Mouse (Mus musculus): ENCODE results near the gene Nup133. TPM values are rescaled to one million over a fixed set of nuclear protein-coding genes. Genes with fewer than 3 reads are reported as not detected.

Gene Nup133
- polyA plus RNA-seq, 1 experiment from 2014 or later: 34.5 TPM

DNA sequence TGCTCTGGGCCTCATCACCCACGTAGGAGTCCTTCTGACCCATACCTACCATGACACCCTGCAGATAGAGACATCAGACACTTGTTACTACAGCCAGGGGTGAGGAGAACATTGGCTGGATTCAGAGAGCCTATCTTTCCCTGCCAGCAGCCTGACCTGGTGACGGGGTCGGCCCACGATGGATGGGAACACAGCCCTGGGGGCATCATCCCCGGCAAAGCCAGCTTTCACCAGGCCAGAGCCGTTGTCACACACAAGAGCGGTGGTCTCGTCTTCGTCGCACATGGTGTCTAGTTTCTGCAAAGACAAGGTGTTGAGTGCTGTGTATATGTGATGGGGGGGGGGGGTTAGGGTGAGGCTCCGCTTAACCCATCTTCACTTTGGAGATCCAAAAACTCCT, 55.7 kb downstream of the Nup133 start:
- no peak overlapping the region for H3K9ac ChIP-seq (replicated peaks; ENCODE audit: low read length)
- 80% methylated on average over 11 of the region's 11 CpGs for WGBS
- H3K27me3 ChIP-seq (ENCODE audit: insufficient read depth, low read length): peaks cover 66% of the 10 kb centered on the region
- peaks cover 5% of the 10 kb centered on the region; the same call in 1 of the 2 replicates for H3K4me1 ChIP-seq (ENCODE audit: insufficient read depth, low read length)
- H3K36me3 ChIP-seq (ENCODE audit: insufficient read depth, low read length): no peaks in the 10 kb centered on the region
- H3K4me2 ChIP-seq (replicated peaks; ENCODE audit: low read depth, low read length): no peak overlapping the region
- no peak overlapping the region for H3K4me3 ChIP-seq (ENCODE audit: low read length)
- no peaks in the 10 kb centered on the region for H3K9me3 ChIP-seq (ENCODE audit: low read length)
- no peak for ATAC-seq (ENCODE audit: low FRiP score, low TSS enrichment)
- H3K27ac ChIP-seq (ENCODE audit: low read length): no peak overlapping the region

GRCm38 (mm10) chr8:123892586-123893155, 56.4 kb downstream of the Nup133 start:
- WGBS: 12% methylated on average over 30 of the region's 30 CpGs
- H3K36me3 ChIP-seq (ENCODE audit: insufficient read depth, low read length): no peaks in the 10 kb centered on the region
- no peaks in the 10 kb centered on the region for H3K9me3 ChIP-seq (ENCODE audit: low read length)
- H3K4me2 ChIP-seq (replicated peaks; ENCODE audit: low read depth, low read length): no peak overlapping the region
- H3K27me3 ChIP-seq (ENCODE audit: insufficient read depth, low read length): peaks cover 66% of the 10 kb centered on the region
- peaks cover 5% of the 10 kb centered on the region; the same call in 1 of the 2 replicates for H3K4me1 ChIP-seq (ENCODE audit: insufficient read depth, low read length)
- no peak overlapping the region for H3K4me3 ChIP-seq (ENCODE audit: low read length)
- H3K9ac ChIP-seq (replicated peaks; ENCODE audit: low read length): no peak overlapping the region
- no peak for ATAC-seq (ENCODE audit: low FRiP score, low TSS enrichment)
- H3K27ac ChIP-seq (ENCODE audit: low read length): no peak overlapping the region

DNA sequence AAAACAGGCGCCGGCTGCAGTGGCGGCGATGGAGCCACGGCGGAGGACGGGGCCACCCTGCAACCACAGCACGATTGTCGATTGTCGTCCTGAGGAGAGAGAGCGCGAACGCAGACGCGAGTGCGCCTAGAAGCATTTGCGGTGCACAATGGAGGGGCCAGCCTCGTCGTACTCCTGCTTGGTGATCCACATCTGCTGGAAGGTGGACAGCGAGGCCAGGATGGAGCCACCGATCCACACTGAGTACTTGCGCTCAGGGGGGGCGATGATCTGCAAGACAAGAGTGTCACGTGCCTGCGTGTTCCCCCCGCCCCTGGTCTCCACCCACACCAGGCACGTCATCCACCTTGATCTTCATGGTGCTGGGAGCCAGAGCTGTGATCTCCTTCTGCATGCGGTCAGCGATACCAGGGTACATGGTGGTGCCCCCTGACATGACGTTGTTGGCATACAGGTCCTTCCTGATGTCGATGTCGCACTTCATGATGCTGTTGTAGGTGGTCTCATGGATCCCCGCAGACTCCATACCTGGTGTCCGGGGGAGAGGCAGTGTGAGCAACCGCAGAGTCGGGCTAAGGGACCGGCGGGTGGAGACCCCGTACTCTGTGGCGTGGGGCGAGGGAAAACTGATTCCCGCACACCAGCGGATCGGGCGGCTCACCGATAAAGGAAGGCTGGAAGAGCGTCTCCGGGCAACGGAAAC, 57.0 kb downstream of the Nup133 start:
- ATAC-seq (ENCODE audit: low FRiP score, low TSS enrichment): no peak
- Histone ChIP-seq H3K4me3 (ENCODE audit: low read length) (peak overlapping the region; percentile 17), H3K9me3 (ENCODE audit: low read length) (no peaks in the 10 kb centered on the region), H3K36me3 (ENCODE audit: insufficient read depth, low read length) (no peaks in the 10 kb centered on the region), H3K4me2 (replicated peaks; ENCODE audit: low read depth, low read length) (peak overlapping the region; percentile 32), H3K27me3 (ENCODE audit: insufficient read depth, low read length) (peaks cover 66% of the 10 kb centered on the region), H3K9ac (replicated peaks; ENCODE audit: low read length) (no peak overlapping the region), H3K4me1 (ENCODE audit: insufficient read depth, low read length) (peaks cover 5% of the 10 kb centered on the region; the same call in 1 of the 2 replicates), H3K27ac (ENCODE audit: low read length) (no peak overlapping the region)
- 1% methylated on average over 49 of the region's 49 CpGs for WGBS

- Histone ChIP-seq H3K27ac (ENCODE audit: low read length) (no peak overlapping the region), H3K4me3 (ENCODE audit: low read length) (no peak overlapping the region), H3K9me3 (ENCODE audit: low read length) (no peaks in the 10 kb centered on the region), H3K27me3 (ENCODE audit: insufficient read depth, low read length) (peaks cover 69% of the 10 kb centered on the region), H3K4me2 (replicated peaks; ENCODE audit: low read depth, low read length) (no peak overlapping the region), H3K4me1 (ENCODE audit: insufficient read depth, low read length) (peaks cover 5% of the 10 kb centered on the region; the same call in 1 of the 2 replicates), H3K36me3 (ENCODE audit: insufficient read depth, low read length) (no peaks in the 10 kb centered on the region), H3K9ac (replicated peaks; ENCODE audit: low read length) (no peak overlapping the region)
- no peak for ATAC-seq (ENCODE audit: low FRiP score, low TSS enrichment)
- WGBS: 2% methylated on average over 11 of the region's 11 CpGs
These were observed 57.8 kb downstream of the Nup133 start for GRCm38 (mm10) chr8:123891271-123891670.

DNA sequence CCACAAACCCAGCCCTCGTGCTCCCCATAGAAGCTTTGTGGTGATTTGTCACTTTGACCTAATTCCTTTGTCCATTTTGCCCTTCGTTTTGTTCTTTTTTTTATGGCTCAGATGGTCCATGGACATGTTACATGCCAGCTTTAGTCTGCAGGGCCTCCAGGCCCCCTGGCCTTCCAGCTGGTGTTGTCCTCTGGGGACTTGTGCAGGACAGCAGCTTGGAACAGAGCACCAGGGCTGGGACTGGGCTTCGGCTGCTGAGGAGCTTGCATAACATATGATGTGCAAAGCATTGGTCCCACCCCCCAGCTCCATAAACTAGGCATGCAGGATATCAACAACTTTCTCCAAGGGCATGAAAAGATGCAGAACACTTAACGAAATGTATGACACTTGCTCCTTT, 59.3 kb downstream of the Nup133 start:
- Histone ChIP-seq H3K4me2 (replicated peaks; ENCODE audit: low read depth, low read length) (no peak overlapping the region), H3K27me3 (ENCODE audit: insufficient read depth, low read length) (peaks cover 61% of the 10 kb centered on the region), H3K4me1 (ENCODE audit: insufficient read depth, low read length) (peaks cover 5% of the 10 kb centered on the region; the same call in 1 of the 2 replicates), H3K36me3 (ENCODE audit: insufficient read depth, low read length) (no peaks in the 10 kb centered on the region), H3K27ac (ENCODE audit: low read length) (no peak overlapping the region), H3K4me3 (ENCODE audit: low read length) (no peak overlapping the region), H3K9ac (replicated peaks; ENCODE audit: low read length) (no peak overlapping the region), H3K9me3 (ENCODE audit: low read length) (no peaks in the 10 kb centered on the region)
- WGBS: 69% methylated on average over 4 of the region's 4 CpGs
- no peak for ATAC-seq (ENCODE audit: low FRiP score, low TSS enrichment)

DNA sequence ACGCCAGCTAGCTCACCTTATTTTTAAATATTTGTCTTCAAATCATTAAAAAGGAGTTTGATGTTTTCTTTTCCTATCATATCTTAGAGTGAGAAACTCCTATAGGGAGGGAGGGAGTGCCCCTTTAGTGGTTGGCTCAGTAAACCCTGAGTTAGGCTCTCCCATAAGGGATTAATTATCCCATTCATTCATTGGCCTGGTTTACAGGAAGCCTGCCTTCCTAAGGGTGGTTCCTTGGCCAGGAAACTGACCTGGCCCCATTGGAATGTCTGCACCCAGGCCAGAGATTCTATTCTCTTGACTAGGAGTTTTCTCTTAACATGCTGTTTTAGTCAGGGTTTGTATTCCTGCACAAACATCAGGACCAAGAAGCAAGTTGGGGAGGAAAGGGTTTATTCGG, 61.1 kb downstream of the Nup133 start:
- Histone ChIP-seq H3K9ac (replicated peaks; ENCODE audit: low read length) (no peak overlapping the region), H3K9me3 (ENCODE audit: low read length) (no peaks in the 10 kb centered on the region), H3K4me2 (replicated peaks; ENCODE audit: low read depth, low read length) (no peak overlapping the region), H3K27me3 (ENCODE audit: insufficient read depth, low read length) (peaks cover 43% of the 10 kb centered on the region), H3K4me3 (ENCODE audit: low read length) (no peak overlapping the region), H3K4me1 (ENCODE audit: insufficient read depth, low read length) (peaks cover 8% of the 10 kb centered on the region; the same call in 1 of the 2 replicates), H3K36me3 (ENCODE audit: insufficient read depth, low read length) (no peaks in the 10 kb centered on the region), H3K27ac (ENCODE audit: low read length) (no peak overlapping the region)
- ATAC-seq (ENCODE audit: low FRiP score, low TSS enrichment): no peak
- WGBS: 87% methylated on average over 2 of the region's 2 CpGs

DNA sequence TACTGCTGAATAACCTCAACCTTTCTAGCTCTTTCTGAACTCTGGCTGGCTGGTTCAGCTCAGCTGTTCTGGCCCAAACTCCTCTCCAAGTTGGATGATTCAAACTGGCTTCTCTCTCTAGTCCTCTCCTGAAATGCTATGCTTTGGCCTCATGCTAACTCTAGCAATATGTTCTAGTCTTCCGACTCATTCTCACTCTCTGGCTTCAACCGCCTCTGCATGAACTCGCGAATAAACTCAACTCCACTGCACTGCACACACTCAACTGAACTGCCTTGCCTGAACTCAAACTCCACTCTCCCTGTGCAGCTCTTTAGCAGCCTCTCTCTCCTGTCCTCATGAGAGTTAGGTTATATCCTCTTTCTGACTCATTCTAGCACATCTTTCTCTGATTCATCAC, 61.9 kb downstream of the Nup133 start:
- Histone ChIP-seq H3K27me3 (ENCODE audit: insufficient read depth, low read length) (peaks cover 35% of the 10 kb centered on the region), H3K4me2 (replicated peaks; ENCODE audit: low read depth, low read length) (no peak overlapping the region), H3K9ac (replicated peaks; ENCODE audit: low read length) (no peak overlapping the region), H3K4me3 (ENCODE audit: low read length) (no peak overlapping the region), H3K4me1 (ENCODE audit: insufficient read depth, low read length) (peaks cover 8% of the 10 kb centered on the region; the same call in 1 of the 2 replicates), H3K36me3 (ENCODE audit: insufficient read depth, low read length) (no peaks in the 10 kb centered on the region), H3K27ac (ENCODE audit: low read length) (no peak overlapping the region), H3K9me3 (ENCODE audit: low read length) (no peaks in the 10 kb centered on the region)
- WGBS: 92% methylated on average over 4 of the region's 4 CpGs
- ATAC-seq (ENCODE audit: low FRiP score, low TSS enrichment): no peak

- Histone ChIP-seq H3K4me3 (ENCODE audit: low read length) (no peak overlapping the region), H3K36me3 (ENCODE audit: insufficient read depth, low read length) (no peaks in the 10 kb centered on the region), H3K27ac (ENCODE audit: low read length) (no peak overlapping the region), H3K9me3 (ENCODE audit: low read length) (no peaks in the 10 kb centered on the region), H3K27me3 (ENCODE audit: insufficient read depth, low read length) (peaks cover 13% of the 10 kb centered on the region; the same call in 1 of the 2 replicates), H3K4me2 (replicated peaks; ENCODE audit: low read depth, low read length) (no peak overlapping the region), H3K9ac (replicated peaks; ENCODE audit: low read length) (no peak overlapping the region; the same call in 1 of the 2 replicates), H3K4me1 (ENCODE audit: insufficient read depth, low read length) (peaks cover 3% of the 10 kb centered on the region; the same call in 1 of the 2 replicates)
- WGBS: 4% methylated on average over 12 of the region's 14 CpGs
- no peak; the same call in 1 of the 2 replicates for ATAC-seq (ENCODE audit: low FRiP score, low TSS enrichment)
These were observed 64.1 kb downstream of the Nup133 start for GRCm38 (mm10) chr8:123884721-123885565.

DNA sequence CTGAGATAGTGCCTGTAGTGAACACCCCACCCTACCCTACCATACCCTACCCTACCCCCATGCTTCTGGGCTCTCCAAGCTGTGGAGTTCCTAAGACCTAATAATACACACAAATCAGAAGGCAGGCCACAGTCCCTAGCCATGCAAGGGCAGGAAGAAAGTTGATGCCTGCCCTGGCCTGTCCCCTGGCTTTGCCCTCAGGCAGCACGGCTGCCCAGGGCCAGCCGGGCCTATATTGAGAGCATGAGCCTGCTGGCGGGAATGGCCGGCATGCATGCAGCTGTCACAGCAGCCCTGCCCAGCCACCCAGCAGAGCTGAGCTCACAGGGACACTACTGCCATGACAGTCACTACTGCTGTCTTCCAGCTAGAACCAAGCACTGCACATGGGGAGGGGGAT, 66.0 kb downstream of the Nup133 start:
- 77% methylated on average over 4 of the region's 4 CpGs for WGBS
- H3K4me3 ChIP-seq (ENCODE audit: low read length): no peak overlapping the region

More for the DNA sequence above, 66.0 kb downstream of the Nup133 start:
- H3K9ac ChIP-seq (replicated peaks; ENCODE audit: low read length): no peak overlapping the region
- ATAC-seq (ENCODE audit: low FRiP score, low TSS enrichment): no peak
- no peak overlapping the region for H3K4me2 ChIP-seq (replicated peaks; ENCODE audit: low read depth, low read length)
- peaks cover 3% of the 10 kb centered on the region; the same call in 1 of the 2 replicates for H3K4me1 ChIP-seq (ENCODE audit: insufficient read depth, low read length)
- no peaks in the 10 kb centered on the region for H3K9me3 ChIP-seq (ENCODE audit: low read length)
- no peak overlapping the region for H3K27ac ChIP-seq (ENCODE audit: low read length)
- no peaks in the 10 kb centered on the region for H3K36me3 ChIP-seq (ENCODE audit: insufficient read depth, low read length)
- peaks cover 9% of the 10 kb centered on the region; the same call in 1 of the 2 replicates for H3K27me3 ChIP-seq (ENCODE audit: insufficient read depth, low read length)

Data from kidney, embryonic 16.5 days (tissue).